Mouse (Mus musculus): Measurements from ENCODE around the gene Caskin1. TPM values are rescaled to one million over a fixed set of nuclear protein-coding genes. Genes with fewer than 3 reads are reported as not detected.
A peak's percentile ranks its signal among the peaks of the same experiment; 100 is the strongest.
"Not testable (repeated sequence)": the region's sequence is repeated elsewhere in the genome, so short reads cannot be mapped to it uniquely, and the experiment has no call there.

The Caskin1 gene
- polyA plus RNA-seq, 1 experiment from 2014 or later: 0.24 TPM

GRCm38 (mm10) chr17:24453372-24453771 lies 35.0 kb upstream of the Caskin1 start:
- Histone ChIP-seq H3K9me3 (replicated peaks; ENCODE audit: control insufficient read depth, low read length) (no peaks in the 10 kb centered on the region), H3K27ac (ENCODE audit: low read length) (no peak overlapping the region), H3K27me3 (ENCODE audit: control insufficient read depth, insufficient read depth, low read length) (no peaks in the 10 kb centered on the region), H3K4me1 (ENCODE audit: control insufficient read depth, insufficient read depth, low read length) (peaks cover 10% of the 10 kb centered on the region), H3K36me3 (ENCODE audit: control insufficient read depth, insufficient read depth) (peaks cover 11% of the 10 kb centered on the region), H3K9ac (ENCODE audit: low read length) (no peak overlapping the region), H3K4me3 (ENCODE audit: low read length) (no peak overlapping the region), H3K4me2 (ENCODE audit: low read depth, low read length) (0 out of 2 replicates have a peak overlapping the region, but pooled peaks have one; percentile 83)
- WGBS: 70% methylated on average over 2 of the region's 2 CpGs
- no peak for ATAC-seq (replicated peaks; ENCODE audit: extremely low read depth, insufficient read depth, low FRiP score)

- Histone ChIP-seq H3K27ac (ENCODE audit: low read length) (peak overlapping the region; percentile 96), H3K4me2 (ENCODE audit: low read depth, low read length) (peak overlapping the region; percentile 83), H3K4me3 (ENCODE audit: low read length) (peak overlapping the region; percentile 82), H3K36me3 (ENCODE audit: control insufficient read depth, insufficient read depth) (peaks cover 2% of the 10 kb centered on the region), H3K9me3 (replicated peaks; ENCODE audit: control insufficient read depth, low read length) (no peaks in the 10 kb centered on the region), H3K27me3 (ENCODE audit: control insufficient read depth, insufficient read depth, low read length) (no peaks in the 10 kb centered on the region), H3K9ac (ENCODE audit: low read length) (peak overlapping the region; percentile 94), H3K4me1 (ENCODE audit: control insufficient read depth, insufficient read depth, low read length) (peaks cover 10% of the 10 kb centered on the region)
- ATAC-seq (replicated peaks; ENCODE audit: extremely low read depth, insufficient read depth, low FRiP score): no peak
- WGBS: 3% methylated on average over 14 of the region's 14 CpGs
Observed at GRCm38 (mm10) chr17:24454218-24454755, 34.1 kb upstream of the Caskin1 start.

GRCm38 (mm10) chr17:24454756-24455522 lies 33.5 kb upstream of the Caskin1 start:
- H3K4me1 ChIP-seq (ENCODE audit: control insufficient read depth, insufficient read depth, low read length): peaks cover 10% of the 10 kb centered on the region
- no peaks in the 10 kb centered on the region for H3K27me3 ChIP-seq (ENCODE audit: control insufficient read depth, insufficient read depth, low read length)
- H3K9me3 ChIP-seq (replicated peaks; ENCODE audit: control insufficient read depth, low read length): no peaks in the 10 kb centered on the region
- H3K36me3 ChIP-seq (ENCODE audit: control insufficient read depth, insufficient read depth): no peaks in the 10 kb centered on the region
- under 1% methylated on average over 67 of the region's 67 CpGs for WGBS
- H3K27ac ChIP-seq (ENCODE audit: low read length): peak overlapping the region; percentile 96
- H3K9ac ChIP-seq (ENCODE audit: low read length): peak overlapping the region; percentile 94
- peak; percentile 93 for ATAC-seq (replicated peaks; ENCODE audit: extremely low read depth, insufficient read depth, low FRiP score)
- peak overlapping the region; percentile 83 for H3K4me2 ChIP-seq (ENCODE audit: low read depth, low read length)
- peak overlapping the region; percentile 82 for H3K4me3 ChIP-seq (ENCODE audit: low read length)

- not testable (repeated sequence) for H3K9me3 ChIP-seq (replicated peaks; ENCODE audit: control insufficient read depth, low read length); H3K27ac ChIP-seq (ENCODE audit: low read length); H3K36me3 ChIP-seq (ENCODE audit: control insufficient read depth, insufficient read depth); H3K9ac ChIP-seq (ENCODE audit: low read length); ATAC-seq (replicated peaks; ENCODE audit: extremely low read depth, insufficient read depth, low FRiP score); H3K4me1 ChIP-seq (ENCODE audit: control insufficient read depth, insufficient read depth, low read length); H3K27me3 ChIP-seq (ENCODE audit: control insufficient read depth, insufficient read depth, low read length); H3K4me3 ChIP-seq (ENCODE audit: low read length)
- peak overlapping the region; percentile 49; the same call in 1 of the 2 replicates for H3K4me2 ChIP-seq (ENCODE audit: low read depth, low read length)
- WGBS: 53% methylated on average over 10 of the region's 10 CpGs
Observed at GRCm38 (mm10) chr17:24455523-24456206, 32.7 kb upstream of the Caskin1 start.

GRCm38 (mm10) chr17:24461580-24461979 lies 26.8 kb upstream of the Caskin1 start:
- 66% methylated on average over 2 of the region's 2 CpGs for WGBS
- no peak for ATAC-seq (replicated peaks; ENCODE audit: extremely low read depth, insufficient read depth, low FRiP score)
- H3K9ac ChIP-seq (ENCODE audit: low read length): no peak overlapping the region
- H3K4me1 ChIP-seq (ENCODE audit: control insufficient read depth, insufficient read depth, low read length): peaks cover 12% of the 10 kb centered on the region
- no peak overlapping the region for H3K4me3 ChIP-seq (ENCODE audit: low read length)
- no peaks in the 10 kb centered on the region for H3K36me3 ChIP-seq (ENCODE audit: control insufficient read depth, insufficient read depth)
- no peaks in the 10 kb centered on the region for H3K9me3 ChIP-seq (replicated peaks; ENCODE audit: control insufficient read depth, low read length)
- H3K27ac ChIP-seq (ENCODE audit: low read length): no peak overlapping the region
- no peaks in the 10 kb centered on the region for H3K27me3 ChIP-seq (ENCODE audit: control insufficient read depth, insufficient read depth, low read length)
- H3K4me2 ChIP-seq (ENCODE audit: low read depth, low read length): no peak overlapping the region

GRCm38 (mm10) chr17:24462932-24463331 lies 25.5 kb upstream of the Caskin1 start:
- H3K9me3 ChIP-seq (replicated peaks; ENCODE audit: control insufficient read depth, low read length): no peaks in the 10 kb centered on the region
- H3K4me2 ChIP-seq (ENCODE audit: low read depth, low read length): no peak overlapping the region
- no peak overlapping the region for H3K4me3 ChIP-seq (ENCODE audit: low read length)
- ATAC-seq (replicated peaks; ENCODE audit: extremely low read depth, insufficient read depth, low FRiP score): peak; percentile 54
- no peak overlapping the region for H3K9ac ChIP-seq (ENCODE audit: low read length)
- H3K27ac ChIP-seq (ENCODE audit: low read length): no peak overlapping the region
- H3K4me1 ChIP-seq (ENCODE audit: control insufficient read depth, insufficient read depth, low read length): peaks cover 12% of the 10 kb centered on the region
- no peaks in the 10 kb centered on the region for H3K27me3 ChIP-seq (ENCODE audit: control insufficient read depth, insufficient read depth, low read length)
- H3K36me3 ChIP-seq (ENCODE audit: control insufficient read depth, insufficient read depth): no peaks in the 10 kb centered on the region
- 40% methylated on average over 1 of the region's 1 CpGs for WGBS

GRCm38 (mm10) chr17:24463374-24464133 lies 24.8 kb upstream of the Caskin1 start:
- no peak overlapping the region for H3K4me2 ChIP-seq (ENCODE audit: low read depth, low read length)
- no peaks in the 10 kb centered on the region for H3K36me3 ChIP-seq (ENCODE audit: control insufficient read depth, insufficient read depth)
- H3K4me1 ChIP-seq (ENCODE audit: control insufficient read depth, insufficient read depth, low read length): peaks cover 12% of the 10 kb centered on the region
- 49% methylated on average over 6 of the region's 6 CpGs for WGBS
- H3K27me3 ChIP-seq (ENCODE audit: control insufficient read depth, insufficient read depth, low read length): no peaks in the 10 kb centered on the region
- H3K9me3 ChIP-seq (replicated peaks; ENCODE audit: control insufficient read depth, low read length): no peaks in the 10 kb centered on the region
- H3K4me3 ChIP-seq (ENCODE audit: low read length): no peak overlapping the region
- ATAC-seq (replicated peaks; ENCODE audit: extremely low read depth, insufficient read depth, low FRiP score): peak; percentile 35
- H3K9ac ChIP-seq (ENCODE audit: low read length): no peak overlapping the region
- H3K27ac ChIP-seq (ENCODE audit: low read length): no peak overlapping the region; the same call in 1 of the 2 replicates

GRCm38 (mm10) chr17:24468636-24469246 lies 19.7 kb upstream of the Caskin1 start:
- no peaks in the 10 kb centered on the region for H3K9me3 ChIP-seq (replicated peaks; ENCODE audit: control insufficient read depth, low read length)
- no peak overlapping the region for H3K4me2 ChIP-seq (ENCODE audit: low read depth, low read length)
- H3K9ac ChIP-seq (ENCODE audit: low read length): no peak overlapping the region
- ATAC-seq (replicated peaks; ENCODE audit: extremely low read depth, insufficient read depth, low FRiP score): no peak
- no peaks in the 10 kb centered on the region for H3K27me3 ChIP-seq (ENCODE audit: control insufficient read depth, insufficient read depth, low read length)
- H3K36me3 ChIP-seq (ENCODE audit: control insufficient read depth, insufficient read depth): no peaks in the 10 kb centered on the region
- WGBS: 95% methylated on average over 5 of the region's 5 CpGs
- no peak overlapping the region for H3K27ac ChIP-seq (ENCODE audit: low read length)
- peaks cover 17% of the 10 kb centered on the region for H3K4me1 ChIP-seq (ENCODE audit: control insufficient read depth, insufficient read depth, low read length)
- no peak overlapping the region for H3K4me3 ChIP-seq (ENCODE audit: low read length)
